Mouse (Mus musculus): ENCODE data around the gene Ces2f.

- TF ChIP-seq EP300 (IDR thresholded peaks at IDR 0.05; ENCODE audit: low read depth) (no peak), CTCF (IDR thresholded peaks at IDR 0.05; ENCODE audit: low read depth) (no peak)
Observed at GRCm38 (mm10) chr8:104949031-104949430, 1.9 kb downstream of the Ces2f start.

All from heart, postnatal 0 days (tissue).